Mouse (Mus musculus) CH12.LX (cell line): Measurements from ENCODE around the gene Scd4. TPM values are rescaled to one million over a fixed set of nuclear protein-coding genes. Genes with fewer than 3 reads are reported as not detected.

Source experiments
- DNase-seq: peaks from one replicate; pipeline ENCODE4 v3.0.0-alpha.2; 2013; ENCODE audit errors: extremely low read depth
- H3K27ac ChIP-seq: 2 replicates; pipeline ENCODE4 v1.5.1; 2012; ENCODE audit warnings: low read depth, mild to moderate bottlenecking, control low read depth, moderate library complexity; ENCODE audit not compliant: insufficient read depth
- H3K27me3 ChIP-seq: replicated peaks from 2 replicates; pipeline ENCODE3; 2012; ENCODE audit warnings: inconsistent platforms
- H3K36me3 ChIP-seq, 2 experiments: replicated peaks in 1 of 2; 2 replicates each; pipeline versions ENCODE3 to v1.6.1; 2012; ENCODE audit warnings: inconsistent platforms in 1 of 2, low read length in 1 of 2, mild to moderate bottlenecking in 1 of 2, mixed read lengths in 1 of 2, moderate library complexity in 1 of 2; ENCODE audit not compliant: control insufficient read depth in 1 of 2, insufficient read depth in 1 of 2
- H3K4me1 ChIP-seq, 2 experiments: 2 replicates each; pipeline ENCODE4 v1.6.1; 2012; ENCODE audit warnings: inconsistent platforms in 1 of 2, moderate library complexity in 1 of 2; ENCODE audit not compliant: insufficient read depth in 2 of 2, control insufficient read depth in 1 of 2
- H3K4me2 ChIP-seq: 2 replicates; pipeline ENCODE4 v1.6.1; 2012; ENCODE audit warnings: low read depth, mild to moderate bottlenecking, control low read depth; ENCODE audit not compliant: poor library complexity, insufficient read depth, severe bottlenecking
- H3K4me3 ChIP-seq, 3 experiments: fragments of 150-350 bp in 1 of 3; sonication (generic) in 1 of 3; replicated peaks in 1 of 3; 2 replicates each; pipeline versions ENCODE3 to v1.5.1; 2011 to 2012; ENCODE audit warnings: low read depth in 2 of 3, low read length in 2 of 3, mild to moderate bottlenecking in 2 of 3, moderate library complexity in 2 of 3, control low read depth in 1 of 3, improper control_type of control experiment in 1 of 3, inconsistent platforms in 1 of 3, mixed read lengths in 1 of 3; ENCODE audit not compliant: poor library complexity in 1 of 3
- H3K79me2 ChIP-seq: replicated peaks from 2 replicates; pipeline ENCODE4 v1.6.1; 2012; ENCODE audit warnings: mild to moderate bottlenecking, moderate library complexity; ENCODE audit not compliant: control insufficient read depth, poor library complexity, insufficient read depth, severe bottlenecking; ENCODE audit errors: extremely low read depth
- H3K9ac ChIP-seq: 2 replicates; pipeline ENCODE4 v1.6.1; 2012; ENCODE audit warnings: low read depth, mild to moderate bottlenecking, control low read depth, moderate library complexity; ENCODE audit not compliant: insufficient read depth
- H3K9me3 ChIP-seq: replicated peaks from 2 replicates; pipeline ENCODE3; 2012; ENCODE audit warnings: low read length, inconsistent platforms, mixed read lengths
- BHLHE40 ChIP-seq: IDR thresholded peaks from 2 replicates; pipeline ENCODE4 v1.6.1; 2011; ENCODE audit warnings: mild to moderate bottlenecking, low read depth, low read length, improper control_type of control experiment
- CHD1 ChIP-seq: IDR thresholded peaks from 2 replicates; pipeline ENCODE4 v1.6.1; 2012; ENCODE audit warnings: low read depth, low read length, improper control_type of control experiment, inconsistent platforms
- CHD2 ChIP-seq: IDR thresholded peaks from 2 replicates; pipeline ENCODE4 v1.6.1; 2011; ENCODE audit warnings: low read length, improper control_type of control experiment
- CTCF ChIP-seq, 2 experiments: IDR thresholded peaks in 1 of 2; conservative IDR thresholded peaks in 1 of 2; 2 replicates each; pipeline ENCODE4 v1.5.1; 2011 to 2012; ENCODE audit warnings: low read depth in 2 of 2, low read length in 2 of 2, improper control_type of control experiment in 1 of 2, inconsistent platforms in 1 of 2, mild to moderate bottlenecking in 1 of 2, moderate library complexity in 1 of 2
- E2F4 ChIP-seq: IDR thresholded peaks from 2 replicates; pipeline ENCODE4 v1.6.1; 2011; ENCODE audit warnings: low read depth, low read length, improper control_type of control experiment; ENCODE audit not compliant: insufficient replicate concordance
- ELF1 ChIP-seq: IDR thresholded peaks from 2 replicates; pipeline ENCODE4 v1.6.1; 2014; ENCODE audit warnings: low read depth, mild to moderate bottlenecking, inconsistent platforms, low read length, improper control_type of control experiment
- EP300 ChIP-seq: IDR thresholded peaks from 2 replicates; pipeline ENCODE4 v1.6.1; 2011; ENCODE audit warnings: low read length, improper control_type of control experiment
- ETS1 ChIP-seq: conservative IDR thresholded peaks from 2 replicates; pipeline ENCODE4 v1.6.1; 2012; ENCODE audit warnings: low read depth, mild to moderate bottlenecking, inconsistent platforms, low read length, improper control_type of control experiment, moderate library complexity
- GABPA ChIP-seq: IDR thresholded peaks from 2 replicates; pipeline ENCODE4 v1.6.1; 2012; ENCODE audit warnings: low read depth, low read length, improper control_type of control experiment, inconsistent platforms; ENCODE audit not compliant: insufficient replicate concordance
- HCFC1 ChIP-seq: IDR thresholded peaks from 2 replicates; pipeline ENCODE4 v1.6.1; 2012; ENCODE audit warnings: low read depth, mild to moderate bottlenecking, inconsistent platforms, low read length, improper control_type of control experiment
- IRF4 ChIP-seq: IDR thresholded peaks from 2 replicates; pipeline ENCODE4 v1.6.1; 2014; ENCODE audit warnings: low read depth, mild to moderate bottlenecking, inconsistent platforms, low read length, improper control_type of control experiment
- JUN ChIP-seq: IDR thresholded peaks from 2 replicates; pipeline ENCODE4 v1.6.1; 2011; ENCODE audit warnings: low read depth, mild to moderate bottlenecking, low read length, improper control_type of control experiment, moderate library complexity; ENCODE audit not compliant: insufficient read depth
- JUND ChIP-seq: conservative IDR thresholded peaks from 2 replicates; pipeline ENCODE4 v1.6.1; 2011; ENCODE audit warnings: low read depth, low read length, improper control_type of control experiment
- KAT2A ChIP-seq: IDR thresholded peaks from 2 replicates; pipeline ENCODE4 v1.6.1; 2012; ENCODE audit warnings: low read length, improper control_type of control experiment, inconsistent platforms; ENCODE audit not compliant: insufficient replicate concordance
- MAFK ChIP-seq: IDR thresholded peaks from 2 replicates; pipeline ENCODE4 v1.6.1; 2011; ENCODE audit warnings: low read length, improper control_type of control experiment; ENCODE audit not compliant: insufficient replicate concordance
- MAX ChIP-seq: IDR thresholded peaks from 2 replicates; pipeline ENCODE4 v1.6.1; 2011; ENCODE audit warnings: low read length, improper control_type of control experiment
- MAZ ChIP-seq: IDR thresholded peaks from 2 replicates; pipeline ENCODE4 v1.6.1; 2012; ENCODE audit warnings: low read depth, mild to moderate bottlenecking, inconsistent platforms, low read length, improper control_type of control experiment, moderate library complexity
- MEF2A ChIP-seq: IDR thresholded peaks from 2 replicates; pipeline ENCODE4 v1.6.1; 2014; ENCODE audit warnings: low read depth, mild to moderate bottlenecking, inconsistent platforms, low read length, improper control_type of control experiment, borderline replicate concordance
- MXI1 ChIP-seq: IDR thresholded peaks from 2 replicates; pipeline ENCODE4 v1.6.1; 2011; ENCODE audit warnings: mild to moderate bottlenecking, low read depth, low read length, improper control_type of control experiment
- MYC ChIP-seq: IDR thresholded peaks from 2 replicates; pipeline ENCODE4 v1.6.1; 2011; ENCODE audit warnings: low read depth, mild to moderate bottlenecking, improper control_type of control experiment, low read length
- NELFE ChIP-seq: IDR thresholded peaks from 2 replicates; pipeline ENCODE4 v1.6.1; 2011; ENCODE audit warnings: low read depth, low read length, improper control_type of control experiment
- NRF1 ChIP-seq: IDR thresholded peaks from 2 replicates; pipeline ENCODE4 v1.6.1; 2014; ENCODE audit warnings: low read depth, mild to moderate bottlenecking, inconsistent platforms, low read length, improper control_type of control experiment, moderate library complexity
- PAX5 ChIP-seq: IDR thresholded peaks from 2 replicates; pipeline ENCODE4 v1.6.1; 2012; ENCODE audit warnings: low read length, inconsistent platforms, mixed read lengths
- POLR2A ChIP-seq: IDR thresholded peaks from 2 replicates; pipeline ENCODE4 v1.6.1; 2011; ENCODE audit warnings: low read depth, mild to moderate bottlenecking, improper control_type of control experiment, low read length
- POLR2AphosphoS2 ChIP-seq: IDR thresholded peaks from 2 replicates; pipeline ENCODE4 v1.6.1; 2011; ENCODE audit warnings: low read depth, low read length, improper control_type of control experiment
- RAD21 ChIP-seq: IDR thresholded peaks from 2 replicates; pipeline ENCODE4 v1.6.1; 2011; ENCODE audit warnings: low read depth, mild to moderate bottlenecking, low read length, improper control_type of control experiment, moderate library complexity
- RCOR1 ChIP-seq: conservative IDR thresholded peaks from 2 replicates; pipeline ENCODE4 v1.6.1; 2012; ENCODE audit warnings: low read depth, mild to moderate bottlenecking, inconsistent platforms, low read length, improper control_type of control experiment
- SIN3A ChIP-seq: IDR thresholded peaks from 2 replicates; pipeline ENCODE4 v1.6.1; 2012; ENCODE audit warnings: low read length, improper control_type of control experiment, inconsistent platforms
- SMC3 ChIP-seq: IDR thresholded peaks from 2 replicates; pipeline ENCODE4 v1.6.1; 2011; ENCODE audit warnings: low read depth, low read length, improper control_type of control experiment
- TBP ChIP-seq: conservative IDR thresholded peaks from 2 replicates; pipeline ENCODE4 v1.6.1; 2011; ENCODE audit warnings: low read depth, low read length, improper control_type of control experiment
- TCF12 ChIP-seq: IDR thresholded peaks from 2 replicates; pipeline ENCODE4 v1.6.1; 2014; ENCODE audit warnings: low read depth, mild to moderate bottlenecking, inconsistent platforms, low read length, improper control_type of control experiment
- UBTF ChIP-seq: IDR thresholded peaks from 2 replicates; pipeline ENCODE4 v1.6.1; 2012; ENCODE audit warnings: low read depth, mild to moderate bottlenecking, inconsistent platforms, low read length, improper control_type of control experiment, moderate library complexity
- USF1 ChIP-seq: IDR thresholded peaks from 2 replicates; pipeline ENCODE4 v1.6.1; 2014; ENCODE audit warnings: low read depth, mild to moderate bottlenecking, inconsistent platforms, low read length, improper control_type of control experiment
- USF2 ChIP-seq: conservative IDR thresholded peaks from 2 replicates; pipeline ENCODE4 v1.6.1; 2011; ENCODE audit warnings: low read depth, low read length, improper control_type of control experiment
- ZC3H11A ChIP-seq: IDR thresholded peaks from 2 replicates; pipeline ENCODE4 v1.6.1; 2012; ENCODE audit warnings: low read depth, mild to moderate bottlenecking, inconsistent platforms, low read length, improper control_type of control experiment
- ZKSCAN1 ChIP-seq: IDR thresholded peaks from 2 replicates; pipeline ENCODE4 v1.6.1; 2012; ENCODE audit warnings: low read depth, inconsistent platforms, low read length, improper control_type of control experiment, borderline replicate concordance
- ZMIZ1 ChIP-seq: IDR thresholded peaks from 2 replicates; pipeline ENCODE4 v1.6.1; 2012; ENCODE audit warnings: low read depth, mild to moderate bottlenecking, inconsistent platforms, low read length, improper control_type of control experiment
- ZNF384 ChIP-seq: IDR thresholded peaks from 2 replicates; pipeline ENCODE4 v1.6.1; 2012; ENCODE audit warnings: low read depth, low read length, improper control_type of control experiment, inconsistent platforms
- dilution Hi-C: fragments of 300-500 bp; cut with MboI; formaldehyde crosslinking; loops from 2 replicates; pipeline ENCODE4 v1.14.3; 2020; ENCODE audit warnings: low sequenced_read_pairs; ENCODE audit not compliant: extremely low pct_unique_long_range_greater_than_20kb, extremely low pct_ligation_motif_present
- in situ Hi-C: fragments of 300-500 bp; cut with MboI; formaldehyde crosslinking; loops from 3 replicates; pipeline ENCODE4 v1.14.3; 2019; ENCODE audit warnings: low sequenced_read_pairs, low pct_ligation_motif_present, low pct_unique_long_range_greater_than_20kb, mixed read lengths
- polyA plus RNA-seq: library from polyadenylated mRNA; unstranded; fragments of >175 nt; gene quantifications from 2 replicates; pipeline ENCODE4 v1.2.1, GENCODE M21; 2012; ENCODE audit warnings: low read depth; ENCODE audit not compliant: insufficient read length
- total RNA-seq, 2 experiments: library from RNA; depleted of rRNA; stranded (reverse); fragments of 300-350 nt in 1 of 2; fragments of >200 nt in 1 of 2; gene quantifications; 2 replicates each; pipeline ENCODE4 v1.2.3; 2012 to 2014

Gene Scd4
- total and polyA plus RNA-seq, 3 experiments: 0.11 TPM; not detected in 2

- H3K9me3 ChIP-seq: peaks cover 5% of the 10 kb centered on the region
- peaks cover 0 to 3% of the 10 kb centered on the region in 2 experiments for H3K36me3 ChIP-seq
- H3K9ac ChIP-seq: peak overlapping the region; percentile 85
- in situ Hi-C loops: loop anchor here (10.0 kb wide), 1 partner anchor 178 kb away; the partner anchor contains the start of genes Gm20538 and Ndufb8
- no peaks in the 10 kb centered on the region for H3K79me2 ChIP-seq
- TF ChIP-seq HCFC1 (peak; percentile 32), MAZ (peak; percentile 82), JUND (peak; percentile 76), CHD1 (no peak), ZMIZ1 (peak; percentile 63; the same call in 1 of the 2 replicates), PAX5 (no peak), POLR2AphosphoS2 (no peak), RAD21 (peak; percentile 24), ZNF384 (peak; percentile 100), UBTF (peak; percentile 59; the same call in 1 of the 2 replicates), POLR2A (peak; percentile 42), ELF1 (peak; percentile 66; the same call in 1 of the 2 replicates), CHD2 (peak; percentile 87), NELFE (no peak; the same call in 1 of the 2 replicates), EP300 (peak; percentile 99), USF1 (no peak), MAFK (peak; percentile 86), TCF12 (peak; percentile 99), BHLHE40 (peak; percentile 88), MEF2A (peak; percentile 97), MAX (peak; percentile 82), E2F4 (no peak), ETS1 (peak; percentile 99), NRF1 (0 out of 2 replicates have a peak, but pooled peaks have one; percentile 14), GABPA (no peak), IRF4 (peak; percentile 82), ZKSCAN1 (no peak), RCOR1 (peak; percentile 77), MYC (peak; percentile 45; the same call in 1 of the 2 replicates), KAT2A (peak; percentile 88; the same call in 1 of the 2 replicates), ZC3H11A (no peak), CTCF (conservative IDR thresholded peaks at IDR 0.05 in 1 of 2, IDR thresholded peaks at IDR 0.05 in 1 of 2; ENCODE audit: low read depth in 2 of 2, low read length in 2 of 2) (no peak), TBP (peak; percentile 68; the same call in 1 of the 2 replicates), USF2 (peak; percentile 22; the same call in 1 of the 2 replicates), SMC3 (peak; percentile 48), JUN (peak; percentile 63; the same call in 1 of the 2 replicates), MXI1 (no peak; the same call in 1 of the 2 replicates), SIN3A (peak; percentile 94)
- H3K27ac ChIP-seq: peak overlapping the region; percentile 99
- DNase-seq: peak; percentile 99
- H3K4me2 ChIP-seq: peak overlapping the region; percentile 67
- H3K4me1 ChIP-seq: peaks cover 28 to 79% of the 10 kb centered on the region in 2 experiments
- H3K4me3 ChIP-seq: no peak overlapping the region
- no peaks in the 10 kb centered on the region for H3K27me3 ChIP-seq
- dilution Hi-C loops: no loop called here
These were observed 43.6 kb downstream of the Scd4 start for GRCm38 (mm10) chr19:44376511-44376951.
